Mouse (Mus musculus) testis, adult 2 months (tissue): ENCODE data around the gene Swsap1. TPM values are rescaled to one million over a fixed set of nuclear protein-coding genes. Genes with fewer than 3 reads are reported as not detected.
A peak's percentile ranks its signal among the peaks of the same experiment; 100 is the strongest.

Source experiments
- H3K27ac ChIP-seq: fragments of 200-500 bp; 2 replicates; pipeline ENCODE4 v1.5.1; 2012; ENCODE audit warnings: low read depth, low read length; ENCODE audit not compliant: control insufficient read depth, insufficient read depth
- H3K27me3 ChIP-seq: fragments of 200-500 bp; 2 replicates; pipeline ENCODE4 v1.6.1; 2012; ENCODE audit warnings: mild to moderate bottlenecking, low read length, moderate library complexity; ENCODE audit not compliant: control insufficient read depth, insufficient read depth
- H3K36me3 ChIP-seq: fragments of 200-500 bp; 2 replicates; pipeline ENCODE4 v1.6.1; 2012; ENCODE audit warnings: mild to moderate bottlenecking, low read length; ENCODE audit not compliant: control insufficient read depth, insufficient read depth
- H3K4me1 ChIP-seq: fragments of 200-500 bp; 2 replicates; pipeline ENCODE4 v1.6.1; 2012; ENCODE audit warnings: low read length; ENCODE audit not compliant: control insufficient read depth, insufficient read depth
- H3K4me3 ChIP-seq: fragments of 200-500 bp; 2 replicates; pipeline ENCODE4 v1.5.1; 2012; ENCODE audit warnings: low read depth, mild to moderate bottlenecking, low read length, moderate library complexity, mixed read lengths; ENCODE audit not compliant: control insufficient read depth
- CTCF ChIP-seq: fragments of 200-500 bp; IDR thresholded peaks from 2 replicates; pipeline ENCODE4 v1.5.1; 2012; ENCODE audit warnings: low read depth, mild to moderate bottlenecking, inconsistent platforms, low read length, moderate library complexity; ENCODE audit not compliant: control insufficient read depth, insufficient read depth, insufficient replicate concordance
- POLR2A ChIP-seq: fragments of 200-500 bp; IDR thresholded peaks from 2 replicates; pipeline ENCODE4 v1.6.1; 2012; ENCODE audit warnings: low read depth, mild to moderate bottlenecking, inconsistent platforms, low read length, moderate library complexity; ENCODE audit not compliant: control insufficient read depth
- polyA plus RNA-seq: library from polyadenylated mRNA; depleted of rRNA; stranded (reverse); fragments of >200 nt; gene quantifications from 2 replicates; pipeline ENCODE4 v1.2.3, GENCODE M21; 2012

The Swsap1 gene
- polyA plus RNA-seq, 1 experiment, result 4.7 TPM

DNA sequence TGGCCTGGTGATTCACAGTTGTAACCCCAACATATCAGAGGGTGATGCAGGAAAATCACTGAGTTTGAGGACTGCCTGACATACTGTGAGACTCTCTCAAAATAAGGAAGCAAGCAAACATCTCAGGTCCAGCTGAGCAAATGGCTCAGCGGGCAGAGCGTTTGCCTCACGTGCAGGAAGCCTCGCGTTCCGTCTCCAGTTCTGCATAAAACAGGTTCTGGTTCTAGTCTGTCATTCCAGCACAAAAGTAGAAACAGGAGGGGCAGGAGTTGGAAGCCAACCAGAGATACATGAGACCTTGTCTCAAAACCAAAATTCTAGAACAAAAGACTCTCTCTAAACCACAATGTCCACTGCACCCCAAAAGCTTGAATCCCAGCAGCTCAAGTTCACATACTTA is 28.8 kb upstream of the Swsap1 start:
- H3K27me3 ChIP-seq, result no peaks in the 10 kb centered on the region
- H3K27ac ChIP-seq, result peak overlapping the region; percentile 83
- peaks cover 9% of the 10 kb centered on the region for H3K4me1 ChIP-seq
- peak overlapping the region; percentile 94 for H3K4me3 ChIP-seq
- H3K36me3 ChIP-seq, result no peaks in the 10 kb centered on the region
- TF ChIP-seq POLR2A, result no peak
- no peak for TF ChIP-seq CTCF

DNA sequence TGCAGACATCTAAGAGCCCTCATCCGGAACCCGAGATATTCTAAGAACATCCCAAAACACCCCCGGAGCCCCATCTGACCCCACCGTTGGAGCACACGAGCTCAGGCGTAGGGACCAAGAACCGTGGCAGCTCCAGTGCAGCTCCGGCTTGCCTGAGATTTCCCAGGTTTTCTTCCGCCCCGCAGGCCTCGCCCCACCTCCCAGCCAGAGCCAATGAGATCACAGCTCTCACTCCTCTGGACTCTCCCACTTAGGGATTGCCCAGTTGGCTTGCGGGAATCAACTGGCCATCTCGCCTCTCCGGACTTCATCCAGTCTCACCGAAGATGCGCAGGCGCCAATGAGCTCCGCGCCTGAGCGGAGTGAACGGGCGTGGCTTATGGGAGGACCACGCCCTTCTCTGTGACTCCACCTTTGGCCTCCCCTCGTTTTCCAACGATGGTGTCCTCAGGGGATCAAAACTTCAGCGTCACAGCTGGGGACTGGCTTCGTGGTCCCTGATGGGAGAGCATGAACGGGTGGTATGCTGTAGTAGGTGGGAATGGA is 28.3 kb upstream of the Swsap1 start, which contains the start of the genes Ccdc159 and Tmem205:
Gene Ccdc159, plus strand, starts transcription at position 264 of the 546 bp plus-strand sequence.
Gene Tmem205, minus strand, starts transcription at position 349 of the 546 bp plus-strand sequence.
- Histone ChIP-seq H3K36me3 (no peaks in the 10 kb centered on the region), H3K4me1 (peaks cover 9% of the 10 kb centered on the region), H3K4me3 (peak within 1 kb of the TSS; percentile 94), H3K27me3 (no peaks in the 10 kb centered on the region), H3K27ac (peak within 1 kb of the TSS; percentile 83)
- TF ChIP-seq CTCF (no peak), POLR2A (peak; percentile 75; the same call in 1 of the 2 replicates)

- H3K27ac ChIP-seq, result no peak overlapping the region
- peak overlapping the region; percentile 94 for H3K4me3 ChIP-seq
- no peaks in the 10 kb centered on the region for H3K27me3 ChIP-seq
- TF ChIP-seq POLR2A (no peak), CTCF (no peak)
- H3K4me1 ChIP-seq, result peaks cover 22% of the 10 kb centered on the region
- no peaks in the 10 kb centered on the region for H3K36me3 ChIP-seq
Measured at GRCm38 (mm10) chr9:21929208-21929607, 26.3 kb upstream of the Swsap1 start.

GRCm38 (mm10) chr9:21932006-21932405 is 23.5 kb upstream of the Swsap1 start:
- no peaks in the 10 kb centered on the region for H3K36me3 ChIP-seq
- no peak overlapping the region for H3K27ac ChIP-seq
- peaks cover 19% of the 10 kb centered on the region for H3K4me1 ChIP-seq
- H3K27me3 ChIP-seq, result no peaks in the 10 kb centered on the region
- TF ChIP-seq CTCF (no peak), POLR2A (no peak)
- no peak overlapping the region for H3K4me3 ChIP-seq

DNA sequence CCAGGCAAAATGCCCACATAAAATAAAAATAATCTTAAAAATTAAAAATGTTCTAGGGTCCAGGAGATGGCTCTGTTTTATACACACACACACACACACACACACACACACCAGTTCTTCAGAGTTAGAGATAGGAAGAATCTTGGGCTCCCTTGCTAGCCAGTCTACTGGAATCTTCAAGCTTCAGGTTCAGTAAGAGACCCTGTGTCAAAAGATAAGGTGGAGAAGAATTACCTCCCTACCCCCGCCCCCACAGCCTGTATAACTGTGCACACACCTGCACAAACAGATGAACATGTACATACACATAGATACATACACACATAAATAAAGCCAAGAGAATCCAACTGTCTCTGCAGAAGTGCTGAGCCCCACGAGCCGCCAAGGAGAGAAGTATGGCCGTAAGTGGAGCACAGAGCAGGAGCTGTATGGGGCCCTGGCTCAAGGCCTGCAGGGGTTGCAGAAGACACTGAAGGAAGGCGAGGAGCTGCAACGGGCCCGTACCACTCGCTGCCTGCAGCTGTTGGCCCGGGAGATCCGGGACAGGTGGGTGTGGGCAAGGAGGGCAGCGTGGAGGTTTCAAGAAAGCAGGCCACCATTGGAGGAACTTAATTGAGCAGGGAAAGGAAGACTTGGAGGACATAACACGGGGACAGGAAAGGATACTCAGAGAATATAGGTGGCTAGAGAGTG is 23.0 kb upstream of the Swsap1 start:
- H3K4me1 ChIP-seq, result peaks cover 19% of the 10 kb centered on the region
- H3K36me3 ChIP-seq, result no peaks in the 10 kb centered on the region
- peak overlapping the region; percentile 9; the same call in 1 of the 2 replicates for H3K4me3 ChIP-seq
- no peak for TF ChIP-seq CTCF
- no peak for TF ChIP-seq POLR2A
- no peak overlapping the region for H3K27ac ChIP-seq
- H3K27me3 ChIP-seq, result no peaks in the 10 kb centered on the region

DNA sequence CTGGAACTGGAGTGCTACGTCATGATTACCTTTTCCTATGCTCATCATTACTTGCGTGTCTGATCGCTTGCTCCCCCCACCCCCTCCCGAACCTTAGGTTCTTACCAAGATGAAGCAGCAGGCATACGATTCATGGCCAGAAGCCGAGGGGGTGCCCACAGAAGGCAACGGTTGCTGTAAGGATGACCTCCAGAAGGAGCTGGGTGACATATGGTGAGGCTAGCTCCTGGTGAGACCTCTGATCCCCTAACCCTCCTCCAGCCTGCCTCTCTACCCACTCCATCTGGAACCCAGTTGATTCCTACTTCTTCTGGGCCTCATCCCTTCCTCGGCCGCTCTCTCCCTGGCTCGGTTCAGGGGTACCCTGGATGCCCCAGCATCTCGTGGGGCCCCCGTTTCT is 21.5 kb upstream of the Swsap1 start:
- Histone ChIP-seq H3K36me3 (no peaks in the 10 kb centered on the region), H3K4me3 (no peak overlapping the region), H3K27me3 (no peaks in the 10 kb centered on the region), H3K4me1 (peaks cover 18% of the 10 kb centered on the region), H3K27ac (no peak overlapping the region)
- TF ChIP-seq POLR2A, result no peak
- no peak for TF ChIP-seq CTCF

DNA sequence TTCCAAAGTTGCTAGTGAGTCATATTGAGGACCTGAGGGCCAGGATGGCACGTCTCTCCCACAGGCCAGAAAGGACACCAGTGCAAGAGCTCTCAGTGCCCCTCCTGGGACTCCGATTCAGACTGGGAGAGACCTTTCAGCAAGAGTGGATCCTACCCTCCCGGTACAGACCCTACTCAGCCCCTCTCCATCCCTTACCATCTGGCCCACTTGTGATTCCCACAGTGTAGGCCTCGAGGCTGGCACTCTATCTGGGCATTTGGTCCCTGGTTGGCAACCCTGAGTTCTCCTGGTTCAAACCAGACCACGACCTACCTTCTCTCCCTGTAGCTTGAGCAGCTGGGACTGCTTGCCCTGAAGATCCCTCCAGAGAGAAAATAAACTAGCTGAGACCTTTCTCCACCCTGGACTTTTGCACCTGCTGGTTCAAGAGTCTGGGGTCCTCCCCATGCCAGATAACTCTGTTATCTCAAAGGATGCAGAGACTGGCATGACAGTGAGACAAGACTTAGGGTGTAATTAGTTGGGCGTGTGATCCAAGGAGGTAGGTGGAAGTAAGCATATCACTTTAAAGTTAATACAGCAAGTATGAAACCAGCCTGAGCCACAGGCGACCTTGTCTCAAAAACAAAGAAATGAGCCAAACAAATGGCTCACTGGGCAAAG is 20.0 kb upstream of the Swsap1 start:
- Histone ChIP-seq H3K36me3 (no peaks in the 10 kb centered on the region), H3K27ac (no peak overlapping the region), H3K27me3 (no peaks in the 10 kb centered on the region), H3K4me1 (peaks cover 18% of the 10 kb centered on the region), H3K4me3 (no peak overlapping the region)
- TF ChIP-seq CTCF, result no peak
- TF ChIP-seq POLR2A, result no peak
